Mouse (Mus musculus) C2C12 (cell line): ENCODE results near the gene Muc20. TPM values are rescaled to one million over a fixed set of nuclear protein-coding genes. Genes with fewer than 3 reads are reported as not detected.

Experiments
- H3K27me3 ChIP-seq: one replicate; pipeline ENCODE4 v1.6.1; 2011; ENCODE audit not compliant: control insufficient read depth, insufficient read depth, insufficient read length
- H3K36me3 ChIP-seq: one replicate; pipeline ENCODE4 v1.6.1; 2011; ENCODE audit not compliant: control insufficient read depth, insufficient read depth
- H3K4me3 ChIP-seq: one replicate; pipeline ENCODE4 v1.5.1; 2011; ENCODE audit warnings: mild to moderate bottlenecking, control low read depth; ENCODE audit not compliant: poor library complexity, insufficient read depth, severe bottlenecking
- H3K79me2 ChIP-seq: one replicate; pipeline ENCODE4 v1.6.1; 2011; ENCODE audit not compliant: control insufficient read depth, insufficient read depth
- H3K79me3 ChIP-seq: one replicate; pipeline ENCODE4 v1.6.1; 2011; ENCODE audit warnings: low read depth, control low read depth
- H3ac ChIP-seq: one replicate; pipeline ENCODE3; 2011; ENCODE audit warnings: low read depth; ENCODE audit not compliant: control insufficient read depth, insufficient read length
- CEBPB ChIP-seq: IDR thresholded peaks from one replicate; pipeline ENCODE4 v1.6.1; 2011; ENCODE audit warnings: low read depth, mild to moderate bottlenecking, control low read depth, moderate library complexity
- CTCF ChIP-seq: IDR thresholded peaks from one replicate; pipeline ENCODE4 v1.5.1; 2011; ENCODE audit not compliant: control insufficient read depth, insufficient read depth, insufficient read length
- FOSL1 ChIP-seq: IDR thresholded peaks from one replicate; pipeline ENCODE4 v1.8.0; 2011; ENCODE audit warnings: mild to moderate bottlenecking, low read length; ENCODE audit not compliant: poor library complexity, insufficient read depth, severe bottlenecking
- MAX ChIP-seq: IDR thresholded peaks from one replicate; pipeline ENCODE4 v1.6.1; 2011; ENCODE audit warnings: mild to moderate bottlenecking, control low read depth
- MYOD1 ChIP-seq: IDR thresholded peaks from one replicate; pipeline ENCODE4 v1.6.1; 2011; ENCODE audit warnings: low read depth; ENCODE audit not compliant: control insufficient read depth, insufficient read length
- MYOG ChIP-seq: IDR thresholded peaks from one replicate; pipeline ENCODE4 v1.6.1; 2011; ENCODE audit not compliant: control insufficient read depth, insufficient read length; ENCODE audit errors: extremely low read depth
- USF1 ChIP-seq: IDR thresholded peaks from one replicate; pipeline ENCODE4 v1.6.1; 2011; ENCODE audit warnings: low read depth, mild to moderate bottlenecking, control low read depth, moderate library complexity
- polyA plus RNA-seq: library from polyadenylated mRNA; unstranded; fragments of >200 nt; fragmentation: generic; extraction: Trizol; gene quantifications from one replicate; pipeline ENCODE4 v1.2.1, GENCODE M21; 2012; ENCODE audit warnings: missing spikeins

Muc20 gene
- polyA plus RNA-seq, 1 experiment, result not detected

- H3K79me2 ChIP-seq, result no peaks in the 10 kb centered on the region
- no peaks in the 10 kb centered on the region for H3K36me3 ChIP-seq
- no peaks in the 10 kb centered on the region for H3K27me3 ChIP-seq
- H3ac ChIP-seq, result no peak overlapping the region
- H3K79me3 ChIP-seq, result no peaks in the 10 kb centered on the region
- TF ChIP-seq MAX, result no peak
- TF ChIP-seq USF1, result no peak
- no peak for TF ChIP-seq MYOG
- no peak for TF ChIP-seq CEBPB
- no peak for TF ChIP-seq CTCF
- no peak overlapping the region for H3K4me3 ChIP-seq
Observed at GRCm38 (mm10) chr16:32728730-32729129, 68.5 kb downstream of the Muc20 start.

GRCm38 (mm10) chr16:32728240-32728639 is 69.0 kb downstream of the Muc20 start:
- Histone ChIP-seq H3K4me3 (no peak overlapping the region), H3K27me3 (no peaks in the 10 kb centered on the region), H3ac (no peak overlapping the region), H3K79me3 (no peaks in the 10 kb centered on the region), H3K79me2 (no peaks in the 10 kb centered on the region), H3K36me3 (no peaks in the 10 kb centered on the region)
- TF ChIP-seq CEBPB, result no peak
- TF ChIP-seq CTCF, result no peak
- TF ChIP-seq MAX, result no peak
- TF ChIP-seq MYOD1, result no peak
- TF ChIP-seq MYOG, result no peak
- TF ChIP-seq FOSL1, result no peak
- no peak for TF ChIP-seq USF1

Other genes starting within 250 kb of the Muc20 start
- 25.1 TPM for gene Tfrc, start 188.5 kb downstream of the Muc20 start, polyA plus RNA-seq
- gene Tnk2, start 153.6 kb downstream of the Muc20 start, polyA plus RNA-seq, result 78.4 TPM
- gene Muc4, start 61.5 kb downstream of the Muc20 start, polyA plus RNA-seq, result 0.01 TPM
- not detected for gene Smbd1, start 13.0 kb upstream of the Muc20 start, polyA plus RNA-seq
- 16.8 TPM for gene Fyttd1, start 80.1 kb upstream of the Muc20 start, polyA plus RNA-seq
- gene Rubcn, start 80.3 kb upstream of the Muc20 start, polyA plus RNA-seq, result 22.1 TPM
- gene Lrch3, start 116.7 kb upstream of the Muc20 start, polyA plus RNA-seq, result 6.7 TPM